Mouse (Mus musculus): ENCODE data around the gene Gpr156.

DNA sequence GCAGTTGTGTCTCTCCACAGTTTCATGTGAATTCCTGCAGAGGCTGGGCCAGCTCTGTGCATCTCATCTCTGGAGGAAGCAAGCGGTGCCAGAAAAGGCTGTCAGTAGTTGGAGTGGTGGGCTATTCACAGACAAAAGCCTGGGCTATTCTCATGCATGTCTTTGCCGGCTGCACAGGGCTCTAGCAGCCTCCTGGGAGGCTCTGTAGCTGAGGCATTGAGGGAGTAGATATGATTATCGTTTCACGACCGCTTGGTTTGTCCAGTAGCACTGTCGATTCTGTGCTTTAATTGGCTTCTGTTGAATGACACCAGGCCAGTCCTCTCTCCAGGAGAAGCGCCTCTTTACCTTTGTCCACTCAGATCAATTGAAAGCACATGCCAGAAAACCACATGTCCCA, 9.8 kb downstream of the Gpr156 start:
- TF ChIP-seq CTCF (IDR thresholded peaks at IDR 0.05; ENCODE audit: low read depth, low read length) (no peak), POLR2AphosphoS5 (IDR thresholded peaks at IDR 0.05; ENCODE audit: insufficient replicate concordance, low read depth, low read length) (no peak), GATA1 (IDR thresholded peaks at IDR 0.05; ENCODE audit: borderline replicate concordance, low read length) (no peak)
